Mouse (Mus musculus): ENCODE data around the gene H2-Q1.
A peak's percentile ranks its signal among the peaks of the same experiment; 100 is the strongest.

DNA sequence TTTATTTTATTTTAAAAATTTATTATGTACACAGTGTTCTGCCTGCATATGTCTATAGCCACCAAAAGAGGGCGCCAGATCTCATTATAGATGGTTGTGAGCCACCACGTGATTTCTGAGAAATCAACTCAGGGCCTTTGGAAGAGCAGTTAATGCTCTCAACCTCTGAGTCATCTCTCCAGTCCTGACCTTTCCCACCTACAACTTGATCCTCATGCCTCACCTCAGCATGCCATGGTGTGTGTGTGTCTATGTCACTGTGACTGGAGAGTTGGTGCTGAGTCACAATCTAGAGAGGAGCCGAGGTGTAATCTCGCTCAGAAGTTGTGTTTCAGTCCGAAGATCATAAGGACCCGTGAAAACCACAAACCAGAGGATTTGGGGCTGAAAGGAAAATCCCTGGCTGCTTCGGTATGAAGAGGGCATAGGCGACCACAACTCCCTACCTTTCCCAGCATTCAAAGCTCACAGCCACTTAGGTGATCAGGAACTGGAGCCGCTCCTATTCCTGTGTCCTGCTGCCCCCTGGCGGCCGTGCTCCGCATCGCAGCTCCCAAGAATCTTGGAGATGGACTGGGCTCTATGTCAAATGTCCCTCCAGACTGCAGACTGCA is 18.5 kb upstream of the H2-Q1 start:
- TF ChIP-seq CTCF (IDR thresholded peaks at IDR 0.05; ENCODE audit: low read depth) (peak; percentile 93), EP300 (IDR thresholded peaks at IDR 0.05; ENCODE audit: low read depth) (no peak)

Measured in liver, postnatal 0 days (tissue).